Mouse (Mus musculus): ENCODE data around the gene Grk5. TPM values are rescaled to one million over a fixed set of nuclear protein-coding genes. Genes with fewer than 3 reads are reported as not detected.
"Not testable (repeated sequence)": the region's sequence is repeated elsewhere in the genome, so short reads cannot be mapped to it uniquely, and the experiment has no call there.

Gene Grk5
- polyA plus RNA-seq, 1 experiment from 2014 or later: 1.9 TPM

DNA sequence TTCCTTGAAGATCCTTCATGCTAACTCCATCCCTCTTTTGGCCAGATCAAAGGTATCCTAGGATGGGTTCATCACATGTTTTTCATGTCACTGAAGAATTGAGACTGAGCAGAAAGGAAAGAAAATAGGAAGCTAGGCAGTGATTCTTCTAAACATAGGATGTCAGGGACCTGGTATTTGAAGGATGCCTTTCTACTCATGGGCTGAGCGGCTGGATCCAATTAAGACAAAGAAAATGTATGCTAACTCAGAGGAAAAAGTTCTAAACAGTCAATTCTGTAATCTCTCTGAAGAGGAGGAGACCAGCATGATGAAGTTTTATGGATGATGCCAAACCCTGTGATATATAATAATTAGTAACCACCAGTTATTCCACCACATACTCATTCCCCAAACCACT, 13.6 kb downstream of the Grk5 start:
- Histone ChIP-seq H3K27me3 (replicated peaks; ENCODE audit: control insufficient read depth, insufficient read depth, low read length) (no peaks in the 10 kb centered on the region), H3K9ac (ENCODE audit: low read depth, low read length) (no peak overlapping the region), H3K4me2 (ENCODE audit: low read length) (no peak overlapping the region), H3K4me1 (ENCODE audit: control insufficient read depth, insufficient read depth, low read depth, low read length) (no peaks in the 10 kb centered on the region), H3K36me3 (ENCODE audit: control insufficient read depth, insufficient read depth, low read length) (no peaks in the 10 kb centered on the region), H3K4me3 (ENCODE audit: low read length) (no peak overlapping the region), H3K9me3 (ENCODE audit: control insufficient read depth, low read length) (no peaks in the 10 kb centered on the region), H3K27ac (ENCODE audit: low read depth, low read length) (no peak overlapping the region)
- WGBS: 69% methylated on average over 1 of the region's 1 CpGs
- no peak for ATAC-seq

DNA sequence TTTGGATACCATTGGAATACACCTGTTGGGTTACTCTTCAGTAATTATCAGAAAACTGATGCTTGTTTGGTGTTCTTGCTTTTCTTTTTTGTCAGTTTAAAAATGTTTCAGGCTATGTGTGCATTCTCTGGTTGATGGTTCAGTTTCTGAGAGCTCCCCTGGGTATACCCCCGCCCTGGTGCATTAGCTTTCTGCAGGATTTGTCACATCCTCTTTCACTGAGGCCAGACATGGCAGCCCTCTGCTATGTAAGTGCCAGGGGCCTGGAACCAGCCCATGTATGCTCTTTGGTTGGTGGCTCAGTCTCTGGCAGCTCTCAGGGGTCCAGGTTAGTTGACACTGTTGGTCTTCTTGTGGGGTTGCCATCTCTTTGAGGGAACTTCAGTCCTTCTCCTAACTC, 14.4 kb downstream of the Grk5 start:
- Histone ChIP-seq H3K9me3 (ENCODE audit: control insufficient read depth, low read length) (no peaks in the 10 kb centered on the region), H3K4me1 (ENCODE audit: control insufficient read depth, insufficient read depth, low read depth, low read length) (no peaks in the 10 kb centered on the region), H3K9ac (ENCODE audit: low read depth, low read length) (no peak overlapping the region), H3K36me3 (ENCODE audit: control insufficient read depth, insufficient read depth, low read length) (no peaks in the 10 kb centered on the region), H3K27ac (ENCODE audit: low read depth, low read length) (no peak overlapping the region), H3K27me3 (replicated peaks; ENCODE audit: control insufficient read depth, insufficient read depth, low read length) (no peaks in the 10 kb centered on the region), H3K4me3 (ENCODE audit: low read length) (no peak overlapping the region), H3K4me2 (ENCODE audit: low read length) (no peak overlapping the region)
- no peak for ATAC-seq
- 95% methylated on average over 1 of the region's 1 CpGs for WGBS

DNA sequence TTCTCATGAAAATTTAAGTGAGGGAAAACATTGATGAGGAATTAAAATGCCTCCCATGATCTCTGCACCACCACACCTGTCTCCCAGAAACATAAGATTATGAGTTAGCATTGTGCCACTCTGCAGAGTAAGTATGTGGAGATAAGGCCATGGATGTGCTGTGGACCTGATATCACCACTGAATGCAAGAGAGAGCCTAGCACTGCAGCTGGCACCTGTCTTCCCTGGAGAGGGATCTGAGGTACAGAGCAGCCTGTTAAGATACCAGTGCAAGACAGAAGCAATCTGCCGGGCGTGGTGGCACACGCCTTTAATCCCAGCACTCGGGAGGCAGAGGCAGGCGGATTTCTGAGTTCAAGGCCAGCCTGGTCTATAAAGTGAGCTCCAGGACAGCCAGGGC, 15.9 kb downstream of the Grk5 start:
- WGBS: 87% methylated on average over 5 of the region's 5 CpGs
- H3K9ac ChIP-seq (ENCODE audit: low read depth, low read length): no peak overlapping the region
- H3K4me1 ChIP-seq (ENCODE audit: control insufficient read depth, insufficient read depth, low read depth, low read length): no peaks in the 10 kb centered on the region
- H3K4me3 ChIP-seq (ENCODE audit: low read length): no peak overlapping the region
- no peak overlapping the region for H3K27ac ChIP-seq (ENCODE audit: low read depth, low read length)
- no peaks in the 10 kb centered on the region for H3K36me3 ChIP-seq (ENCODE audit: control insufficient read depth, insufficient read depth, low read length)
- no peaks in the 10 kb centered on the region for H3K27me3 ChIP-seq (replicated peaks; ENCODE audit: control insufficient read depth, insufficient read depth, low read length)
- ATAC-seq: no peak
- no peak overlapping the region for H3K4me2 ChIP-seq (ENCODE audit: low read length)
- H3K9me3 ChIP-seq (ENCODE audit: control insufficient read depth, low read length): no peaks in the 10 kb centered on the region

DNA sequence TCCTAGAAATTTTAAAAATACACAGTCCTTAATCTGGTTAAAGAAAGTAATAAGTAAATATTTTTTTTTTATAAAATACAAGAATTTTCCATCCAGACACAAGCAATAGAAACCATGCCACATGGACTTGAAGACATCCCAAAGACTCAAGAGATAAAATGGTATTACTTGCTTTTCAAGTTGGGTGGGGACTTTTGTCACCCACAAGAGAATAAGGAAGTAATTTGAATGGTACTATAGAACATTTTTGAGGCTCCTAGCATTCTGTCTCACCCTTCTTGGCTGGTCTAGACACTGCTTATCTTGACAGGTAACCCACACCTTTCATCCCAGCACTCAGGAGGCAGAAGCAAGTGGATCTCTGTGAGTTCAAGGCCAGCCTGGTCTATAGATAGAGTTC, 20.8 kb downstream of the Grk5 start:
- Histone ChIP-seq H3K4me1 (ENCODE audit: control insufficient read depth, insufficient read depth, low read depth, low read length) (no peaks in the 10 kb centered on the region), H3K4me3 (ENCODE audit: low read length) (no peak overlapping the region), H3K9me3 (ENCODE audit: control insufficient read depth, low read length) (no peaks in the 10 kb centered on the region), H3K27ac (ENCODE audit: low read depth, low read length) (no peak overlapping the region), H3K4me2 (ENCODE audit: low read length) (no peak overlapping the region), H3K27me3 (replicated peaks; ENCODE audit: control insufficient read depth, insufficient read depth, low read length) (no peaks in the 10 kb centered on the region), H3K9ac (ENCODE audit: low read depth, low read length) (no peak overlapping the region), H3K36me3 (ENCODE audit: control insufficient read depth, insufficient read depth, low read length) (no peaks in the 10 kb centered on the region)
- ATAC-seq: no peak

DNA sequence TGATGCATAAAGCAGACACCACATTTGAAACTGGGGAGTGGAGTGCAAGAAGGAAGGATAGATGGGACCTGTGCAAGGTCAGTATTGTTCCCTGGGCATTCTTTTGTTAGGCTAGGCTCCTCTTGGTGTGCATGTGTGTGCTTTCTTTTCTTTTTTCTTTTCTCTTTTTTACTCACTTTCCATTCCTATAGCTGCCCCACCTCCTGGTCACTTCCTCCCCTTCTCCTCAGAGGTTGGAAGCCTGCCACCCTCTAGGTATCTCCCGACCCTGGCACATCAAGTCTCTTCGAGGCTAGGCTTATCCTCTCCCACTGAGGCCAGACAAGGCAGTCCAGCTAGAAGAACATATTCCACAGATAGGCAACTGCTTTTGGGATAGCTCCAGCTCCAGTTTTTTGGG, 22.1 kb downstream of the Grk5 start:
- no peaks in the 10 kb centered on the region for H3K36me3 ChIP-seq (ENCODE audit: control insufficient read depth, insufficient read depth, low read length)
- no peak overlapping the region for H3K4me2 ChIP-seq (ENCODE audit: low read length)
- H3K4me1 ChIP-seq (ENCODE audit: control insufficient read depth, insufficient read depth, low read depth, low read length): no peaks in the 10 kb centered on the region
- H3K9ac ChIP-seq (ENCODE audit: low read depth, low read length): no peak overlapping the region
- 70% methylated on average over 2 of the region's 2 CpGs for WGBS
- no peak overlapping the region for H3K4me3 ChIP-seq (ENCODE audit: low read length)
- no peaks in the 10 kb centered on the region for H3K27me3 ChIP-seq (replicated peaks; ENCODE audit: control insufficient read depth, insufficient read depth, low read length)
- no peak overlapping the region for H3K27ac ChIP-seq (ENCODE audit: low read depth, low read length)
- ATAC-seq: no peak
- H3K9me3 ChIP-seq (ENCODE audit: control insufficient read depth, low read length): no peaks in the 10 kb centered on the region

DNA sequence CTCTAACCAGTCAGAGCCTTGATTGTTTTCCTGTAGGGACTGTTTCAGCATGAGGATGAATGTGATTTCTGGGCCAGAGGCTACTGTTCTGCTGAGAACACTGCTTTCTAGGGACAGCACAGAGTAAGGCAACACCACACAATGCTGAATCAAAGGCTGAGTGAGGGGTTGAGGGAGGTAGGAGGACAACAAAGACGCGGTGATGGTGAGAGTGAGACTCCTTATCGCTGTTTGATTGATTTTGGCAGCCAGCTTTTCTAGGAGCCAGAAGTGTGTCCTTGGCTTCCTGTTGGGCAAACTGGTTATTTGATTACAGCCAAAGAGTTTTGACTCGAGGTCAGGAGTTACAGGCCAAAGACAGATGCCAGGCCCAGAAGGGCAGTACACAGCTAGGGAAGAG, 25.7 kb downstream of the Grk5 start:
- no peak overlapping the region for H3K27ac ChIP-seq (ENCODE audit: low read depth, low read length)
- H3K27me3 ChIP-seq (replicated peaks; ENCODE audit: control insufficient read depth, insufficient read depth, low read length): no peaks in the 10 kb centered on the region
- H3K4me3 ChIP-seq (ENCODE audit: low read length): no peak overlapping the region
- H3K4me2 ChIP-seq (ENCODE audit: low read length): no peak overlapping the region
- no peaks in the 10 kb centered on the region for H3K9me3 ChIP-seq (ENCODE audit: control insufficient read depth, low read length)
- H3K9ac ChIP-seq (ENCODE audit: low read depth, low read length): no peak overlapping the region
- no peaks in the 10 kb centered on the region for H3K36me3 ChIP-seq (ENCODE audit: control insufficient read depth, insufficient read depth, low read length)
- no peaks in the 10 kb centered on the region for H3K4me1 ChIP-seq (ENCODE audit: control insufficient read depth, insufficient read depth, low read depth, low read length)
- 65% methylated on average over 4 of the region's 4 CpGs for whole genome bisulfite sequencing
- no peak for ATAC-seq

DNA sequence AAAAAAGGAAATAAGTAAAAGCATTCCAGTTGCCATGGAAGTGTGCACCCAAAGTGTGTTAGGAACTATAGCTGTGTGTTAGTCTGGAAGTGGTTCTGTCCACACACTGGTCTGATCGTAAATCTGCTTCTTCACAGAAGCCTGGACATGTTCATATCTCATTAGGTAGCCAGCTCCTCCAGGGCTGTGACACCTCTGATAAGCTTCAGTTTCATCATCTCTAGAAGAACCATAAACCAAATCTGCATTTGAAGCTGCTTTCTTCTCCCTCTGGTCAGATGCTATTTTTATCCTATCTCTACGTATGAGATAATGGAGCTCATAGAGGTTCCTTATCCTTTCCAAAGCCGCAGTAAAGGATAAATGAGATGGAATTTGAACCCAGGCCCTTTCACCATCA, 26.3 kb downstream of the Grk5 start:
- H3K9me3 ChIP-seq (ENCODE audit: control insufficient read depth, low read length): no peaks in the 10 kb centered on the region
- H3K27me3 ChIP-seq (replicated peaks; ENCODE audit: control insufficient read depth, insufficient read depth, low read length): no peaks in the 10 kb centered on the region
- H3K4me3 ChIP-seq (ENCODE audit: low read length): no peak overlapping the region
- H3K9ac ChIP-seq (ENCODE audit: low read depth, low read length): no peak overlapping the region
- no peak for ATAC-seq
- no peaks in the 10 kb centered on the region for H3K36me3 ChIP-seq (ENCODE audit: control insufficient read depth, insufficient read depth, low read length)
- no peak overlapping the region for H3K4me2 ChIP-seq (ENCODE audit: low read length)
- no peak overlapping the region for H3K27ac ChIP-seq (ENCODE audit: low read depth, low read length)
- 91% methylated on average over 3 of the region's 3 CpGs for WGBS
- H3K4me1 ChIP-seq (ENCODE audit: control insufficient read depth, insufficient read depth, low read depth, low read length): no peaks in the 10 kb centered on the region

DNA sequence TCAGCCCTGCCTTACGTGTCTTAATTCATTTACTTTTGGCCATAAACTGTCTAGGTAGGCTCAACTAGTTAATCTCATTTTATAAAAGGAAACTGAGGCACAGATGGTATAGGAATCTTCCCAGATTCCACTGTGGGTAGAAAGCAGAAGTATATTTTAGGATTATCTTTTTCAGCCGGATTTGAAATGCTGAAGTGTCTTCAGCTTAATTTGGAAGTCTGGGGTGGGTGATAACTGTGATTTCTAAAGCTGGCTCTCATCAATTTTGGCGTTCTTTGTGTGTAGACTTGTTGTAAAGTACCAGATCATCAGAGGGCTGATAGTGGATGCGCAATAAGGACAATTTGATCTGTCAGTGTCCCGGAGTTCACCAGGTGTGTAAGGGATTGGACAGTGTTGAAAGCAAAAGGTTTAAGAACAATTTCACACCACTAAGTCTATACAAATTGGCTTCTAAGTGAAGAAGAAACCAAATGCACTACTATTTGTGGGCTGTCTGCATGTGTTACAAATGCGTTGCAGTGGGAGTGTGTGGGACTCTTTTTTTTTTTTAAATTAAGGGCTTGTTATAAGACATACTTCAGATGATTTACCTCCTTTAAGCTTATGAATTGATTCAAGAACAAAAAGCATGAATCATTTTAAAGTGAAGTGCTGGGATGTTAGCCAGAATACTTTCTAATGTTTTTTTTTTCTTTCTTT, 27.5 kb downstream of the Grk5 start:
- Histone ChIP-seq H3K9ac (ENCODE audit: low read depth, low read length) (no peak overlapping the region), H3K36me3 (ENCODE audit: control insufficient read depth, insufficient read depth, low read length) (no peaks in the 10 kb centered on the region), H3K4me1 (ENCODE audit: control insufficient read depth, insufficient read depth, low read depth, low read length) (no peaks in the 10 kb centered on the region), H3K9me3 (ENCODE audit: control insufficient read depth, low read length) (no peaks in the 10 kb centered on the region), H3K27me3 (replicated peaks; ENCODE audit: control insufficient read depth, insufficient read depth, low read length) (no peaks in the 10 kb centered on the region), H3K4me3 (ENCODE audit: low read length) (no peak overlapping the region), H3K27ac (ENCODE audit: low read depth, low read length) (no peak overlapping the region), H3K4me2 (ENCODE audit: low read length) (no peak overlapping the region)
- no peak for ATAC-seq
- 90% methylated on average over 6 of the region's 6 CpGs for WGBS

DNA sequence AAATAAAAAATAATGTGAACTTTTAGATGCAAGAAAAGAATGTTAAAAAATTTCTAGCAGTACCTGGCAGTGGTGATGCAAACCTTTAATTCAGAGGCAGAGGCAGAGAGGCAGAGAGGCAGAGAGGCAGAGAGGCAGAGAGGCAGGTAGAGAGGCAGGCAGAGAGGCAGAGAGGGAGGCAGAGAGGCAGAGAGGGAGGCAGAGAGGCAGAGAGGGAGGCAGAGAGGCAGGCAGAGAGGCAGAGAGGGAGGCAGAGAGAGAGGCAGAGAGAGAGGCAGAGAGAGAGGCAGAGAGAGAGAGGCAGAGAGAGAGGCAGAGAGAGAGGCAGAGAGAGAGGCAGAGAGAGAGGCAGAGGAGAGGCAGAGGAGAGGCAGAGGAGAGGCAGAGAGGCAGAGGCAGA, 35.0 kb downstream of the Grk5 start:
- not testable (repeated sequence) for H3K4me3 ChIP-seq (ENCODE audit: low read length); H3K9me3 ChIP-seq (ENCODE audit: control insufficient read depth, low read length); ATAC-seq; H3K4me2 ChIP-seq (ENCODE audit: low read length); H3K27ac ChIP-seq (ENCODE audit: low read depth, low read length); H3K27me3 ChIP-seq (replicated peaks; ENCODE audit: control insufficient read depth, insufficient read depth, low read length); H3K36me3 ChIP-seq (ENCODE audit: control insufficient read depth, insufficient read depth, low read length); H3K9ac ChIP-seq (ENCODE audit: low read depth, low read length); H3K4me1 ChIP-seq (ENCODE audit: control insufficient read depth, insufficient read depth, low read depth, low read length)

DNA sequence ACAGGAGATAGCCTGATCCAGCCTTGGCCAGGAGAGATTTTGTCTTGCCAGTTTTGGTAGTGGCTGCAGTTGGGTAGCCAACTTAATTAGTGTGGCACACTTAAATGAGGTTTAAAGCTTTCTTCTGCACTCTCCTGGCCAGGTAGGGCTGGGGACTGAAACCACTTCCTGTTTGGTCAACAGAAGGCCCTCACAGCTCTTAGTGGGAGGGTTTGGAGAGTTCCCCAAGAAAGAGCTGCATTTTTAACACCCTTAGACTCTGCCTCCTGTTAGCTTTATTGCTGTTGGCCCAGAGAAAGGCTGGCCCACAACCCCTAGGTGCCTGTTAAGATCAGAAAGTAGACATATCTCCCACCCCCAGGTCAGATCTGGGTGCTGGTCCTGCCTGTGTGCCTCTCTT, 45.5 kb downstream of the Grk5 start:
- Histone ChIP-seq H3K4me3 (ENCODE audit: low read length) (no peak overlapping the region), H3K27ac (ENCODE audit: low read depth, low read length) (no peak overlapping the region), H3K9ac (ENCODE audit: low read depth, low read length) (no peak overlapping the region), H3K27me3 (replicated peaks; ENCODE audit: control insufficient read depth, insufficient read depth, low read length) (no peaks in the 10 kb centered on the region), H3K4me2 (ENCODE audit: low read length) (no peak overlapping the region), H3K4me1 (ENCODE audit: control insufficient read depth, insufficient read depth, low read depth, low read length) (no peaks in the 10 kb centered on the region; the same call in 1 of the 2 replicates), H3K9me3 (ENCODE audit: control insufficient read depth, low read length) (peaks cover 3% of the 10 kb centered on the region; the same call in 1 of the 2 replicates), H3K36me3 (ENCODE audit: control insufficient read depth, insufficient read depth, low read length) (no peaks in the 10 kb centered on the region)
- no peak for ATAC-seq

Data from hindbrain, embryonic 16.5 days (tissue).